Mouse (Mus musculus) spleen, adult 2 months (tissue): ENCODE results near the gene Fos.

Source experiments
- CTCF ChIP-seq: fragments of 200-500 bp; IDR thresholded peaks from 2 replicates; pipeline ENCODE4 v1.5.1; 2011; ENCODE audit warnings: mild to moderate bottlenecking, inconsistent platforms; ENCODE audit not compliant: insufficient read depth, insufficient read length, insufficient replicate concordance; ENCODE audit errors: extremely low read depth
- POLR2A ChIP-seq: fragments of 200-500 bp; IDR thresholded peaks from 2 replicates; pipeline ENCODE4 v1.6.1; 2011; ENCODE audit warnings: low read depth, low read length, inconsistent platforms

- no peak for TF ChIP-seq CTCF
- no peak for TF ChIP-seq POLR2A
Observed at GRCm38 (mm10) chr12:85477219-85477618, 3.5 kb downstream of the Fos start.
